Mouse (Mus musculus) MEL (cell line): ENCODE measurements around the gene Myo18a.

Experiments
- CTCF ChIP-seq, 3 experiments: IDR thresholded peaks in 2 of 3; conservative IDR thresholded peaks in 1 of 3; 2 replicates each; pipeline ENCODE4 v1.5.1; 2011 to 2012; ENCODE audit warnings: low read length in 3 of 3, low read depth in 2 of 3, mild to moderate bottlenecking in 2 of 3, improper control_type of control experiment in 1 of 3, inconsistent platforms in 1 of 3, mixed read lengths in 1 of 3, moderate library complexity in 1 of 3; ENCODE audit not compliant: control insufficient read depth in 1 of 3, insufficient read depth in 1 of 3, poor library complexity in 1 of 3, severe bottlenecking in 1 of 3
- E2F4 ChIP-seq: IDR thresholded peaks from 2 replicates; pipeline ENCODE4 v1.6.1; 2011; ENCODE audit warnings: low read depth, low read length, improper control_type of control experiment, borderline replicate concordance
- ELF1 ChIP-seq: IDR thresholded peaks from 2 replicates; pipeline ENCODE4 v1.6.1; 2014; ENCODE audit warnings: low read depth, mild to moderate bottlenecking, inconsistent platforms, low read length, improper control_type of control experiment, moderate library complexity
- EP300 ChIP-seq, 2 experiments: IDR thresholded peaks; 2 replicates each; pipeline ENCODE4 v1.6.1; 2011; ENCODE audit warnings: improper control_type of control experiment in 2 of 2, low read length in 2 of 2, low read depth in 1 of 2, mild to moderate bottlenecking in 1 of 2
- GABPA ChIP-seq: IDR thresholded peaks from 2 replicates; pipeline ENCODE4 v1.6.1; 2012; ENCODE audit warnings: low read depth, mild to moderate bottlenecking, inconsistent platforms, low read length, improper control_type of control experiment, moderate library complexity
- MAFK ChIP-seq: IDR thresholded peaks from 2 replicates; pipeline ENCODE4 v1.6.1; 2011; ENCODE audit warnings: low read depth, mild to moderate bottlenecking, low read length, improper control_type of control experiment, borderline replicate concordance
- MYC ChIP-seq: IDR thresholded peaks from 2 replicates; pipeline ENCODE4 v1.6.1; 2011; ENCODE audit warnings: low read depth, mild to moderate bottlenecking, low read length, improper control_type of control experiment, moderate library complexity
- POLR2A ChIP-seq, 2 experiments: IDR thresholded peaks; 2 replicates each; pipeline ENCODE4 v1.6.1; 2011 to 2012; ENCODE audit warnings: low read length in 2 of 2, mild to moderate bottlenecking in 2 of 2, control low read depth in 1 of 2, improper control_type of control experiment in 1 of 2, low read depth in 1 of 2, moderate library complexity in 1 of 2; ENCODE audit not compliant: control insufficient read depth in 1 of 2, insufficient read depth in 1 of 2, poor library complexity in 1 of 2
- POLR2AphosphoS5 ChIP-seq: IDR thresholded peaks from 2 replicates; pipeline ENCODE4 v1.6.1; 2012; ENCODE audit warnings: low read depth, borderline replicate concordance, mild to moderate bottlenecking, inconsistent platforms, low read length, moderate library complexity, mixed read lengths
- TAL1 ChIP-seq: IDR thresholded peaks from 2 replicates; pipeline ENCODE4 v1.6.1; 2012; ENCODE audit warnings: mild to moderate bottlenecking, inconsistent platforms, low read length, moderate library complexity, mixed read lengths
- USF1 ChIP-seq: IDR thresholded peaks from 2 replicates; pipeline ENCODE4 v1.6.1; 2014; ENCODE audit warnings: low read depth, mild to moderate bottlenecking, inconsistent platforms, low read length, improper control_type of control experiment, moderate library complexity
- ZC3H11A ChIP-seq: IDR thresholded peaks from 2 replicates; pipeline ENCODE4 v1.6.1; 2012; ENCODE audit warnings: low read depth, mild to moderate bottlenecking, inconsistent platforms, low read length, improper control_type of control experiment

GRCm38 (mm10) chr11:77855396-77855795 is 92.3 kb downstream of the Myo18a start:
- no peak for TF ChIP-seq CTCF (IDR thresholded peaks at IDR 0.05 in 2 of 3, conservative IDR thresholded peaks at IDR 0.05 in 1 of 3; ENCODE audit: control insufficient read depth in 1 of 3, insufficient read depth in 1 of 3, low read depth in 2 of 3, low read length in 3 of 3, poor library complexity in 1 of 3, severe bottlenecking in 1 of 3)
- no peak for TF ChIP-seq USF1
- no peak for TF ChIP-seq GABPA
- no peak for TF ChIP-seq MYC
- TF ChIP-seq ZC3H11A: no peak
- no peak for TF ChIP-seq POLR2A (IDR thresholded peaks at IDR 0.05; ENCODE audit: control insufficient read depth in 1 of 2, insufficient read depth in 1 of 2, low read depth in 1 of 2, low read length in 2 of 2, poor library complexity in 1 of 2)
- TF ChIP-seq EP300 (IDR thresholded peaks at IDR 0.05; ENCODE audit: low read depth in 1 of 2, low read length in 2 of 2): no peak
- TF ChIP-seq ELF1: no peak
- no peak for TF ChIP-seq E2F4
- TF ChIP-seq POLR2AphosphoS5: no peak
- no peak for TF ChIP-seq TAL1
- no peak for TF ChIP-seq MAFK
